Mouse (Mus musculus) liver, adult 2 months (tissue): ENCODE data around the gene Litaf. TPM values are rescaled to one million over a fixed set of nuclear protein-coding genes. Genes with fewer than 3 reads are reported as not detected.

Experiments
- DNase-seq: peaks from one replicate; pipeline ENCODE4 v3.0.0-alpha.2; 2011; ENCODE audit warnings: low read depth, low spot score; ENCODE audit errors: extremely low read depth
- H3K27ac ChIP-seq: fragments of 200-500 bp; replicated peaks from 2 replicates; pipeline ENCODE4 v1.5.1; 2012; ENCODE audit warnings: low read depth, mild to moderate bottlenecking, control low read depth, inconsistent platforms, low read length; ENCODE audit not compliant: insufficient read depth
- H3K27me3 ChIP-seq: fragments of 200-500 bp; 2 replicates; pipeline ENCODE4 v1.6.1; 2012; ENCODE audit warnings: mild to moderate bottlenecking, moderate library complexity, low read length, inconsistent platforms; ENCODE audit not compliant: control insufficient read depth, insufficient read depth
- H3K36me3 ChIP-seq: fragments of 200-500 bp; 2 replicates; pipeline ENCODE4 v1.6.1; 2012; ENCODE audit warnings: low read length, inconsistent platforms; ENCODE audit not compliant: control insufficient read depth, insufficient read depth
- H3K4me1 ChIP-seq: fragments of 200-500 bp; 2 replicates; pipeline ENCODE4 v1.6.1; 2011; ENCODE audit warnings: low read length; ENCODE audit not compliant: control insufficient read depth, insufficient read depth
- H3K4me3 ChIP-seq: fragments of 200-500 bp; 2 replicates; pipeline ENCODE4 v1.5.1; 2011; ENCODE audit warnings: low read depth, mild to moderate bottlenecking, control low read depth, low read length, moderate library complexity; ENCODE audit not compliant: insufficient read depth
- H3K79me2 ChIP-seq: fragments of 200-500 bp; 2 replicates; pipeline ENCODE4 v1.6.1; 2012; ENCODE audit warnings: inconsistent platforms, mild to moderate bottlenecking, low read length, moderate library complexity; ENCODE audit not compliant: control insufficient read depth, insufficient read depth
- H3K9ac ChIP-seq: fragments of 200-500 bp; 2 replicates; pipeline ENCODE4 v1.6.1; 2012; ENCODE audit warnings: low read depth, mild to moderate bottlenecking, control low read depth, inconsistent platforms, low read length
- CTCF ChIP-seq: fragments of 200-500 bp; IDR thresholded peaks from 2 replicates; pipeline ENCODE4 v1.5.1; 2011; ENCODE audit warnings: low read depth, low read length, control low read depth
- POLR2A ChIP-seq: fragments of 200-500 bp; IDR thresholded peaks from 2 replicates; pipeline ENCODE4 v1.6.1; 2011; ENCODE audit warnings: low read length, control low read depth; ENCODE audit not compliant: insufficient read depth; ENCODE audit errors: extremely low read depth
- WGBS: fragments of 180-500 bp; shearing (Covaris S2); methylation state at CpG from one replicate; pipeline ENCODE4 v1.1.7; 2018; 5-methylcytosine and 5-hydroxymethylcytosine counted together
- polyA plus RNA-seq: library from polyadenylated mRNA; depleted of rRNA; stranded (reverse); fragments of >200 nt; gene quantifications from 2 replicates; pipeline ENCODE4 v1.2.3, GENCODE M21; 2012
- total RNA-seq: library from RNA; depleted of rRNA; stranded (reverse); fragments of >200 nt; gene quantifications from 2 replicates; pipeline ENCODE4 v1.2.3, GENCODE M21; 2014

Litaf gene
- total and polyA plus RNA-seq, 2 experiments = 27.4 to 161 TPM

DNA sequence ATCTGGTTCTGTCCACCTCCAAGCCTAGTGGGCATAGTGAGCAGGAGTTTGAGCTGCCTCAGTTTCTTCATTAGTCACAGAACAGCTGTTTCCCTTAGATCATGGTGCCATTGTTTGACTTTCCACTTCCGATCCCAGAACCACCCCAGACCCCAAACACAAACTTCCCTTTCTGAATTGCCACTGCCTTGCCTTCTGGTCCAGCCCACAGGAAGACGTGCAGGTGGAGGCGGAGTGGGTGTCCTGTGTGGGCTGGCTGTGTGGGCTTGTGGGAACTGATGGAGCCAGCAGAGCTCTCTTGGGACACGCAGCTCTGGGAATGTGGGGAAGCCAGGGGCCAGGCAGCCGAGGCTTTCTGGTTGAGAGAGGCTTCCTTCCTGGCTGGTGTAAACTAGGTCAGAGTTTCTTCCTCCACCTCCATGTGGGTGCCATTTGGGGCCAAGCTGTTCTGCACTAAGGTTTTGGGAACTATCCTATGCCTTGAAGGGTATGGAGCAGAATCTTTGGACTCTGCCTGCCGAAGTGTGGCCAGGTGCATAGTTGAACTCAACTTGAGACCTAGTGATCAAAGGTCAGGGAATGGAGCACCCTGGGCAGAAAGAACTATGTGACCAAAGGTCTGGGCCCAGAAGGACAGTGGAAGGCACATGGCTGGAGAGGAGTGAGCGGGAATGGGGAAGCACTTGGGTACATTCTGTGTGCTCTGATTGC is 3.9 kb upstream of the Litaf start:
- no peak overlapping the region for H3K4me3 ChIP-seq
- 54% methylated on average over 7 of the region's 7 CpGs for WGBS
- no peak for TF ChIP-seq CTCF
- TF ChIP-seq POLR2A = no peak
- peak; percentile 73 for DNase-seq
- no peak overlapping the region for H3K27ac ChIP-seq
- H3K27me3 ChIP-seq = no peaks in the 10 kb centered on the region
- H3K36me3 ChIP-seq = peaks cover 2% of the 10 kb centered on the region; the same call in 1 of the 2 replicates
- H3K79me2 ChIP-seq = no peaks in the 10 kb centered on the region
- H3K9ac ChIP-seq = no peak overlapping the region
- H3K4me1 ChIP-seq = peaks cover 5% of the 10 kb centered on the region

DNA sequence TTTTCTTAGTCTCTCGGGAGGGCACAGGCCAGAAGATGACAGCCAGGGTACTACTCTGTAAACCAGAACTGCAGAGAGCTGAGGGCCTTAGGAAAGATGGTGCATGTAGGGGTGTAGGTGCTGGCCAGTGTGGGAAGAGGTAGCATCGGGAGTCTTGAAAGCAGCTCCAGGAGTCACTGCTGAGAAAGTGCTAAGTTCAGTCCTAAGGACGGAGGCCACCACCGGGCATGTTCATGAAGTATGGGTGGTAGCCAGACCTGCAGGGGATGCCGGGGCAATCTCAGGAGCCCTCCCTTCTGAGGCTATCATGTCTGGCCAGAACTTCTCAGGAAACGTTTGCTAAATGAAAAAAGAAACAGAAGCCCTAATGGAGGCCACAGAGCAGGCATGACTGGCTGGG is 3.3 kb upstream of the Litaf start:
- Histone ChIP-seq H3K27ac (no peak overlapping the region), H3K79me2 (no peaks in the 10 kb centered on the region), H3K27me3 (no peaks in the 10 kb centered on the region), H3K4me1 (peaks cover 5% of the 10 kb centered on the region), H3K9ac (no peak overlapping the region), H3K4me3 (no peak overlapping the region), H3K36me3 (peaks cover under 1% of the 10 kb centered on the region; the same call in 1 of the 2 replicates)
- WGBS = 69% methylated on average over 6 of the region's 6 CpGs
- TF ChIP-seq CTCF (no peak), POLR2A (no peak)
- DNase-seq = no peak

DNA sequence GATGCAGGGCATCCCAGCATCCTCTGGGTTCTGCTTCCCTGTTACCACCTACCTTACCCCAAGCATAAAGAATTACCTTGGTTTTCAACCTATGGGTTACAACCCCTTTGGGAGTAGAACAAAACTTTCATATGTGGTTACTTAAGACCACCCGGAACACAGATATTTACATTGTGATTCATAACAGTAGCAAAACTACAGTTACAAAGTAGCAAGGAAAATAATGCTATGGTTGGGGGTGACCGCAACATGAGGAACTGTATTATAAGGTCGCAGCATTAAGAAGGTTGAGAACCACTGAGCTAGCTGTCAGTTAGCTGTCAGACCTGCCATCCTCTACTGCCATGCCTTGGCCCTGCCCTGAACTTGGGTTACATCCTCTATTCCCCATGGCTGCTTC is 2.7 kb upstream of the Litaf start:
- H3K9ac ChIP-seq = no peak overlapping the region
- H3K4me1 ChIP-seq = peaks cover 5% of the 10 kb centered on the region
- no peak for TF ChIP-seq POLR2A
- no peaks in the 10 kb centered on the region for H3K36me3 ChIP-seq
- H3K27ac ChIP-seq = no peak overlapping the region
- H3K27me3 ChIP-seq = no peaks in the 10 kb centered on the region
- H3K79me2 ChIP-seq = no peaks in the 10 kb centered on the region
- DNase-seq = no peak
- no peak overlapping the region for H3K4me3 ChIP-seq
- WGBS = 97% methylated on average over 3 of the region's 3 CpGs

DNA sequence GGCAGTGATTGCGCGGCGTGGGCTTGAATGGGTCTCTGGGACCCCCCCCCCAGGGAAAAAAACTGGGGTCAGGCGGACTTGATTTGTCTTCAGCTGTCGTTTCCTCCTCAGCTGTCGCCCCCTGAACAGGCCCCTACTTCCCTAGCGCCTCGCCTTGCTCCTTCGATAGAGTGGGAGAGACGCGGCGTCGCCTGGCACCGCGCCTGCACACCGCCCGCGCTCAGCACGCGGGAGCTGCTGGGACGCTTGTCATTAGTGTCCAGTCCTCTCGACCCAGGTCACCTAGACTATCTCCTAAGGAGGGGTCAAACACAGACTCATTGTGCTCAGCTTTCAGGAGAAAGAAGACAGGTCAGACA is 855 bp upstream of the Litaf start:
- peak overlapping the region; percentile 76 for H3K9ac ChIP-seq
- peaks cover 9% of the 10 kb centered on the region for H3K4me1 ChIP-seq
- H3K79me2 ChIP-seq = no peaks in the 10 kb centered on the region
- H3K4me3 ChIP-seq = peak overlapping the region; percentile 74
- H3K36me3 ChIP-seq = no peaks in the 10 kb centered on the region
- TF ChIP-seq POLR2A = no peak
- no peak for TF ChIP-seq CTCF
- DNase-seq = no peak
- WGBS = 4% methylated on average over 22 of the region's 22 CpGs
- no peak overlapping the region for H3K27ac ChIP-seq
- H3K27me3 ChIP-seq = no peaks in the 10 kb centered on the region

DNA sequence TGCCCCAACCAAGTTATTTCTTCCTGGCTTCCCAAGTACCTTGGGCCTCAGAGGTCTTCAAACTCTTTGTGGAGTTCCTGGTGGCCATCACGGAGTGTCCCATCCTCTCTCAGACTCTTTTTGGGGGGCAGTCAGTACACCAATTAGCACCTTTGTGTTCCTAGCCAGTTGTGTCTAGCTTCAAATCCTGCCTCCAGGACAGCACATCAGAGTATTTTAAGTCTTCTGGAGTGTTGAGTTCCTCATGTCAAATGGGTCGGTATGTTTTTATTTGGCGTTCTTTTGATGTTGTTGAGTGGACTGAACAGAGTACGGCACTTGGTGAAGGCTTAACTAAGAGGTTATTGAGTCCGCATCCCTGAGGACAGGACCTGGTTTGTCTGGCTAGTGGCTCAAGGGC is 526 bp downstream of the Litaf start:
- no peak overlapping the region for H3K27ac ChIP-seq
- no peaks in the 10 kb centered on the region for H3K79me2 ChIP-seq
- DNase-seq = no peak
- H3K9ac ChIP-seq = no peak overlapping the region
- no peak for TF ChIP-seq POLR2A
- no peak for TF ChIP-seq CTCF
- no peak overlapping the region for H3K4me3 ChIP-seq
- WGBS = 76% methylated on average over 5 of the region's 5 CpGs
- no peaks in the 10 kb centered on the region for H3K36me3 ChIP-seq
- H3K4me1 ChIP-seq = peaks cover 9% of the 10 kb centered on the region
- H3K27me3 ChIP-seq = no peaks in the 10 kb centered on the region

DNA sequence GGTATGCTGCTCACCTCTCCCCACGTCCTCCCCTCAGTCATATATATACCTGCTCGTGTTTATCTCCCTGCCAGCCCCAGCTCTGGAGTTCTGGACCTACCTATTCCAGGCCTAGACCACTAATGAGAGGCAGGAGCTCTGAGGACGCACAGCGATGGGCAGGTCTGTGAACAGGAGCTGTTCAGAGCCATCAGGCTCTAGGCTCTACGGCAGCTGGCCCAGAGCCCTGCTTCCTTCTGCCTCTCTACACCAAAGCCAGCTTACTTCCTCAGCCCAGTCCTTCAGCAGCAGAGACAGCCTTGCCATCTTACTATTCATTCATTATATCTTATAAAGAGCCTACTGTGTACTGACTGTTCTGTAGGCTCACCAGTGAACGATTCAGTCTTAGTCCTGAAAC is 1.2 kb downstream of the Litaf start:
- 89% methylated on average over 6 of the region's 6 CpGs for WGBS
- Histone ChIP-seq H3K79me2 (no peaks in the 10 kb centered on the region), H3K27ac (no peak overlapping the region), H3K4me1 (peaks cover 3% of the 10 kb centered on the region; the same call in 1 of the 2 replicates), H3K4me3 (no peak overlapping the region), H3K9ac (no peak overlapping the region), H3K36me3 (no peaks in the 10 kb centered on the region), H3K27me3 (no peaks in the 10 kb centered on the region)
- DNase-seq = no peak
- TF ChIP-seq CTCF = no peak
- no peak for TF ChIP-seq POLR2A
